Mouse (Mus musculus): ENCODE measurements around the gene Glb1l3.

GRCm38 (mm10) chr9:26798731-26799130 is 62.0 kb downstream of the Glb1l3 start:
- TF ChIP-seq CTCF (IDR thresholded peaks at IDR 0.05; ENCODE audit: insufficient read depth, low read length) (no peak), POLR2A (IDR thresholded peaks at IDR 0.05; ENCODE audit: borderline replicate concordance, extremely low read depth, low read depth, low read length) (no peak)
